Mouse (Mus musculus) 416B (cell line): Measurements from ENCODE around the gene Pex14.

Experiments
- DNase-seq: peaks from one replicate; pipeline ENCODE4 v3.0.0; 2011; ENCODE audit warnings: low read depth

The Pex14 gene

GRCm38 (mm10) chr4:148984701-148985540 lies 114.8 kb downstream of the Pex14 start:
- DNase-seq, result no peak

GRCm38 (mm10) chr4:148982274-148982673 lies 117.4 kb downstream of the Pex14 start:
- no peak for DNase-seq

- no peak for DNase-seq
Measured at GRCm38 (mm10) chr4:148979837-148980236, 119.8 kb downstream of the Pex14 start.

GRCm38 (mm10) chr4:148978926-148979325 lies 120.8 kb downstream of the Pex14 start:
- DNase-seq, result no peak

- no peak for DNase-seq
Measured at GRCm38 (mm10) chr4:148978221-148978855, 121.3 kb downstream of the Pex14 start.

GRCm38 (mm10) chr4:148974833-148975232 lies 124.8 kb downstream of the Pex14 start:
- no peak for DNase-seq

GRCm38 (mm10) chr4:148973387-148973786 lies 126.3 kb downstream of the Pex14 start:
- DNase-seq, result no peak

- DNase-seq, result no peak
Measured at GRCm38 (mm10) chr4:148972707-148973106, 127.0 kb downstream of the Pex14 start.

GRCm38 (mm10) chr4:148971613-148972242 lies 127.9 kb downstream of the Pex14 start:
- DNase-seq, result no peak

- no peak for DNase-seq
Measured at GRCm38 (mm10) chr4:148970742-148971141, 128.9 kb downstream of the Pex14 start.

- DNase-seq, result no peak
Measured at GRCm38 (mm10) chr4:148969610-148970009, 130.1 kb downstream of the Pex14 start.

- DNase-seq, result no peak
Measured at GRCm38 (mm10) chr4:148968859-148969258, 130.8 kb downstream of the Pex14 start.

- no peak for DNase-seq
Measured at GRCm38 (mm10) chr4:148966132-148966531, 133.5 kb downstream of the Pex14 start.

GRCm38 (mm10) chr4:148964541-148965310 lies 134.9 kb downstream of the Pex14 start:
- DNase-seq, result no peak

- DNase-seq, result no peak
Measured at GRCm38 (mm10) chr4:148962096-148962495, 137.6 kb downstream of the Pex14 start.

GRCm38 (mm10) chr4:148961081-148961480 lies 138.6 kb downstream of the Pex14 start:
- DNase-seq, result no peak

GRCm38 (mm10) chr4:148960011-148960410 lies 139.7 kb downstream of the Pex14 start:
- DNase-seq, result no peak

- no peak for DNase-seq
Measured at GRCm38 (mm10) chr4:148955131-148955813, 144.4 kb downstream of the Pex14 start.

- DNase-seq, result no peak
Measured at GRCm38 (mm10) chr4:148952328-148953222, 147.1 kb downstream of the Pex14 start.

- no peak for DNase-seq
Measured at GRCm38 (mm10) chr4:148951821-148952291, 147.8 kb downstream of the Pex14 start.
